Mouse (Mus musculus) midbrain, embryonic 16.5 days (tissue): ENCODE results near the gene Mrps27. TPM values are rescaled to one million over a fixed set of nuclear protein-coding genes. Genes with fewer than 3 reads are reported as not detected.

Experiments
- ATAC-seq: fragments of 200-750 bp; cut with Nextera tagmentation; 2 replicates; pipeline ENCODE4 v1.8.0; 2017; ENCODE audit warnings: moderate TSS enrichment
- H3K27ac ChIP-seq: fragments of 300-500 bp; sonication (generic); 2 replicates; pipeline ENCODE4 v1.5.1; 2014; ENCODE audit warnings: mild to moderate bottlenecking, low read length, mixed read lengths
- H3K27me3 ChIP-seq: fragments of 300-500 bp; sonication (generic); 2 replicates; pipeline ENCODE4 v1.6.1; 2014; ENCODE audit warnings: low read depth, low read length, mixed read lengths; ENCODE audit not compliant: control insufficient read depth, insufficient read depth
- H3K36me3 ChIP-seq: fragments of 300-500 bp; sonication (generic); 2 replicates; pipeline ENCODE4 v1.6.1; 2014; ENCODE audit warnings: mild to moderate bottlenecking, low read length, moderate library complexity, mixed read lengths; ENCODE audit not compliant: control insufficient read depth, insufficient read depth
- H3K4me1 ChIP-seq: fragments of 300-500 bp; sonication (generic); 2 replicates; pipeline ENCODE4 v1.6.1; 2014; ENCODE audit warnings: mild to moderate bottlenecking, low read length, mixed read lengths; ENCODE audit not compliant: control insufficient read depth, insufficient read depth
- H3K4me2 ChIP-seq: fragments of 300-500 bp; sonication (generic); 2 replicates; pipeline ENCODE4 v1.6.1; 2014; ENCODE audit warnings: mild to moderate bottlenecking, low read length, mixed read lengths
- H3K4me3 ChIP-seq: fragments of 300-500 bp; sonication (generic); 2 replicates; pipeline ENCODE4 v1.5.1; 2014; ENCODE audit warnings: low read depth, mild to moderate bottlenecking, low read length, moderate library complexity, mixed read lengths
- H3K9ac ChIP-seq: fragments of 300-500 bp; sonication (generic); 2 replicates; pipeline ENCODE4 v1.6.1; 2014; ENCODE audit warnings: low read depth, low read length, mixed read lengths
- H3K9me3 ChIP-seq: fragments of 300-500 bp; sonication (generic); replicated peaks from 2 replicates; pipeline ENCODE4 v1.6.1; 2014; ENCODE audit warnings: mild to moderate bottlenecking, low read length, mixed read lengths; ENCODE audit not compliant: control insufficient read depth, poor library complexity, severe bottlenecking
- WGBS: fragments of 180-500 bp; shearing (Covaris S2); extraction: QIAGEN DNeasy Blood & Tissue Kit; methylation state at CpG from one replicate; pipeline ENCODE4 v1.1.7; 2014; 5-methylcytosine and 5-hydroxymethylcytosine counted together
- polyA plus RNA-seq: library from polyadenylated mRNA; unstranded; fragments of >200 nt; fragmentation: Nextera tagmentation; extraction: Ambion mirVana; gene quantifications from 2 replicates; pipeline ENCODE4 v1.2.1, GENCODE M21; 2015

The Mrps27 gene
- polyA plus RNA-seq, 1 experiment from 2014 or later = 44.4 TPM

- no peak overlapping the region for H3K4me3 ChIP-seq
- 0 out of 2 replicates have a peak overlapping the region, but pooled peaks have one; percentile 68 for H3K27ac ChIP-seq
- WGBS = 86% methylated on average over 4 of the region's 4 CpGs
- H3K36me3 ChIP-seq = peaks cover 6% of the 10 kb centered on the region; the same call in 1 of the 2 replicates
- H3K9ac ChIP-seq = no peak overlapping the region
- H3K27me3 ChIP-seq = no peaks in the 10 kb centered on the region
- peak; percentile 4; the same call in 1 of the 2 replicates for ATAC-seq
- no peak overlapping the region for H3K4me2 ChIP-seq
- no peaks in the 10 kb centered on the region for H3K9me3 ChIP-seq
- H3K4me1 ChIP-seq = peaks cover 30% of the 10 kb centered on the region
Observed at GRCm38 (mm10) chr13:99459612-99460011, 115.0 kb downstream of the Mrps27 start.

DNA sequence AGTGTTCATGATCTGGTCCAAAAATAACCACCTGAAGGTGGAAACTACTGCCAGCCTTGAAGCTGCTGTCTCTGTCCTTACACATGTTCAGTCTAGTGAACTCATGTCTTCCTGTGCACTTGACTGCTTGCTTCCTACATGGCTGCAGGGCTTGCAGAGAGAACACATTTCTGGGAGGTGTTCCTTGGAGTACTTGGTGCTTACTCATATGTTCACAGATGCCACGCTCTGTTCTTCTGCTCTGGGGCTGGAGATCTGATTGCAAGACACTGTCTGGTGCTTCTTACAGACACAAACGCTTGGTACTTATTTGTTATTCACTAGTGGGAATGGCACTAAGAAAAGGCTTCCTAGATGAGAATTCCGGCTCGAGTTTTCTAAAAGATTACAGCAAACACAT lies 117.3 kb downstream of the Mrps27 start:
- H3K27ac ChIP-seq = no peak overlapping the region
- ATAC-seq = no peak
- WGBS = 95% methylated on average over 4 of the region's 4 CpGs
- H3K4me3 ChIP-seq = no peak overlapping the region
- no peaks in the 10 kb centered on the region for H3K27me3 ChIP-seq
- H3K4me2 ChIP-seq = no peak overlapping the region
- H3K4me1 ChIP-seq = peaks cover 26% of the 10 kb centered on the region; the same call in 1 of the 2 replicates
- peaks cover 5% of the 10 kb centered on the region; the same call in 1 of the 2 replicates for H3K36me3 ChIP-seq
- no peaks in the 10 kb centered on the region for H3K9me3 ChIP-seq
- no peak overlapping the region for H3K9ac ChIP-seq

DNA sequence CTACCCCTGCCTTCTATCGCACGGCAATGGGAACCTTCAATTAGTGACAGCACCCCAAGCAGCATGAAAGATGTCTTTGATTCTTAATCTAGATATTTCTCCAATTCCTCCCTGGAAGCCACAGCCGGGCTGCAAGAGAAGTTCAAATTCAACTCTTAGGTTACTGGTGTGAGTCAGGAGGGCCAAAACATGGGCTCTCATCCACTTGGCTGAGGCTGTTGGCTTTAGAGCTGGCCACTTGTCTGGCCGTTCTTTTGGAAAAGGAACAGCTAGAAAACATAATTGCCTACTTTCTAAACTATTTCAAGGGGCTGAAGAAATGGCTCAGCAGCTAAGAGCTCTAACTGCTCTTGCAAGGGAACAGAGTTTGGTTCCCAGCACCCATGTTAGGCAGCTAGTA lies 120.0 kb downstream of the Mrps27 start:
- Histone ChIP-seq H3K9me3 (no peaks in the 10 kb centered on the region), H3K36me3 (peaks cover 4% of the 10 kb centered on the region; the same call in 1 of the 2 replicates), H3K27me3 (no peaks in the 10 kb centered on the region), H3K9ac (no peak overlapping the region), H3K4me1 (peaks cover 28% of the 10 kb centered on the region), H3K4me2 (no peak overlapping the region), H3K27ac (no peak overlapping the region), H3K4me3 (no peak overlapping the region)
- ATAC-seq = no peak
- WGBS = 75% methylated on average over 4 of the region's 4 CpGs

Other genes with a start within 250 kb of the Mrps27 start
- gene Zfp366, start 160.0 kb upstream of the Mrps27 start, polyA plus RNA-seq = 0.73 and 0.85 TPM in 2 replicates
- 54.9 and 56.0 TPM in 2 replicates for gene Ptcd2, start 81 bp upstream of the Mrps27 start, polyA plus RNA-seq
- 1,966 and 2,233 TPM in 2 replicates for gene Map1b, start 171.8 kb downstream of the Mrps27 start, polyA plus RNA-seq